8 mouse cellular contexts compared by ENCODE assay signal in the genomic region with DNA sequence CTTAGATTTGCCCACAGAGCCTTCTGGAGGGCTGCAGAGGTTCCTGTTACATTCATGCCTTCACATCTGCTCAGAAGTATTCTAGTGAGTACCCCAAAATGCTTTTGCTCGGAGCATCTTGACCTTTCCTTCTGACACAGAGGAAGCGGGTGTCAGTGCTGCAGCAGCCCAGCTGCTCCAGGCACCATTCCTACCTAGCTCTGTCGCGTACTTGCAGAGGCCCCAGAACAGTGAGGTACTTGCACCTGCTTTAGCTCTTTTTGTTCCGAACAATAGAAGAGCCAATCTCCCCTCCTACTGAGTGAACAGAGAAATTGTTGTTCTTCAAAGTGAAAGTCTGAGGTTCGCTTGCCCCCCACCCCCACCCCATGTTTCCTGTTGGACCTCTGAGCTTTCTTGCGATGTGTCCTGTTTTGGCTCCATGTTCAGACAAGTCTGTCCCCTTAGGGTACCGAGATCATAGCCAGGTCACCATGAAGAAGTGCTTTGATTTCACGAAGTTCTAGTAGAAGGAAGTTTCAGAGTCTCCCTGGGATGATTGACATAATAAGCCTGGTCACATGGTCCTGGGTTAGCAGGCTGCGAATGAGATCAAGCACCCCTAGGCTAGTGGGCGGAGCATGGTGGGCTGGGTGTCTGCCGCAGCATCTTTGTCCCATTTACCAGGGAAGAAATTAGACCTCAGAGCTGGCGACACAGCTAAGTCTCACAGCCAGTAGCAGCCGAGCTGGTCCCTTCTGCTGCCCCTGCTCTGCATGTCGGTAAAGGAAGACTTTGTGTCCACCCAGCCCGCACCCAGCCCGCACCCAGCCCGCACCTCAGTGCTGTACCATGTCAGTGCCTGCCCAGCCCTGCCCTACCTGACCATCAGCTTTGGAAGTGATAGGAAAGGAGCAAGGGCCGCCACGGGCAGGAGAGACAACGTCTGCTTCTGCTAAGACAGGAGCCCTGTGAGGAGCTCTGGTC.
DNase-seq lines count a peak whose midpoint lies in the region; ATAC-seq and TF ChIP-seq lines count a peak whose summit lies in the region.

No protein-coding gene starts in this region.

- WGBS in forebrain, postnatal 0 days, result 36% methylated on average over 21 of the region's 21 CpGs

- no peak overlapping the region for H3K27ac ChIP-seq in ES-E14 (ENCODE audit: insufficient read depth, low read depth, low read length, poor library complexity, severe bottlenecking)
- no peak overlapping the region for H3K27ac ChIP-seq in forebrain, postnatal 0 days (ENCODE audit: low read depth, low read length)
- no peak overlapping the region for H3K27ac ChIP-seq in layer of hippocampus, adult 2 months

- no peak for TF ChIP-seq CTCF in forebrain, postnatal 0 days (IDR thresholded peaks at IDR 0.05; ENCODE audit: low read depth)
- no peak for TF ChIP-seq CTCF in layer of hippocampus, adult 2 months (conservative IDR thresholded peaks at IDR 0.05)

- H3K36me3 ChIP-seq in ES-E14 (ENCODE audit: control insufficient read depth, insufficient read depth, low read length, poor library complexity, severe bottlenecking), result no peaks in the 10 kb centered on the region
- H3K36me3 ChIP-seq in forebrain, postnatal 0 days (ENCODE audit: insufficient read depth), result no peaks in the 10 kb centered on the region

- no peak overlapping the region for H3K9ac ChIP-seq in ES-E14 (ENCODE audit: insufficient read depth, low read depth, low read length, poor library complexity, severe bottlenecking)
- H3K9ac ChIP-seq in forebrain, postnatal 0 days, result no peak overlapping the region

- peaks cover 2 to 5% of the 10 kb centered on the region in 2 experiments; a peak in 1 of 4 replicates for H3K4me1 ChIP-seq in ES-E14 (ENCODE audit: control insufficient read depth in 2 of 2, insufficient read depth in 2 of 2, low read length in 2 of 2, poor library complexity in 1 of 2)
- no peaks in the 10 kb centered on the region for H3K4me1 ChIP-seq in forebrain, postnatal 0 days (ENCODE audit: insufficient read depth)

- peak; percentile 58 to 61 for DNase-seq in B cell, adult 2 months
- peak; percentile 24 for DNase-seq in ES-E14 (ENCODE audit: low read depth, low spot score)
- peak; percentile 14 for DNase-seq in forebrain, postnatal 0 days
- DNase-seq in induced T-regulatory cell, adult 2 months (ENCODE audit: low read depth), result peak; percentile 73
- peak; percentile 61 to 64 for DNase-seq in spleen, postnatal 36 days (ENCODE audit: low spot score in 2 of 2)
- no peak for DNase-seq in layer of hippocampus, adult 2 months (ENCODE audit: low spot score in 2 of 2)
- DNase-seq in cerebellum, adult 8-10 months, result no peak

- H3K9me3 ChIP-seq in ES-E14 (ENCODE audit: control insufficient read depth, insufficient read depth, low read depth, low read length), result no peaks in the 10 kb centered on the region
- no peaks in the 10 kb centered on the region for H3K9me3 ChIP-seq in forebrain, postnatal 0 days (ENCODE audit: low read length)

- ATAC-seq in forebrain, postnatal 0 days, result peak; percentile 71
- ATAC-seq in megakaryocyte, adult 5-6 weeks (ENCODE audit: poor library complexity, severe bottlenecking), result peak; percentile 71

- H3K27me3 ChIP-seq in forebrain, postnatal 0 days (ENCODE audit: insufficient read depth, low read length), result no peaks in the 10 kb centered on the region

- H3K4me3 ChIP-seq in ES-E14 (ENCODE audit: insufficient read depth in 1 of 2, low read depth in 1 of 2, low read length in 2 of 2, poor library complexity in 1 of 2, severe bottlenecking in 1 of 2), result peak overlapping the region in 1 of 2 experiments; percentile 35; a peak in 2 of 4 replicates
- H3K4me3 ChIP-seq in forebrain, postnatal 0 days (ENCODE audit: low read depth, low read length), result no peak overlapping the region
- H3K4me3 ChIP-seq in layer of hippocampus, adult 2 months, result no peak overlapping the region

- peak overlapping the region; percentile 27; the same call in 1 of the 2 replicates for H3K4me2 ChIP-seq in forebrain, postnatal 0 days (ENCODE audit: low read depth)

- in situ Hi-C loops in ES-E14 (cut with MboI; ENCODE audit: low sequenced_read_pairs in 2 of 2, unreplicated experiment in 2 of 2), result no loop called here

TF ChIP-seq in ES-E14, 5 proteins besides CTCF, POLR2A, EP300 and RAD21:
- TF ChIP-seq MAFK (IDR thresholded peaks at IDR 0.05; ENCODE audit: insufficient read depth, low read depth, low read length) (no peak), CHD2 (IDR thresholded peaks at IDR 0.05; ENCODE audit: low read depth, low read length) (no peak), ZNF384 (IDR thresholded peaks at IDR 0.05; ENCODE audit: low read depth, low read length) (no peak), HCFC1 (IDR thresholded peaks at IDR 0.05; ENCODE audit: borderline replicate concordance, insufficient read depth, low read length) (no peak), ZC3H11A (IDR thresholded peaks at IDR 0.05; ENCODE audit: borderline replicate concordance, low read depth, low read length) (no peak)

Comparison
In these comparisons a context has a peak if more than half of its experiments do, and no peak if none do; other contexts are left out.
1. DNase-seq: peak in B cell, adult 2 months (2 of 2), ES-E14 (single experiment), forebrain, postnatal 0 days (single experiment), induced T-regulatory cell, adult 2 months (single experiment) and spleen, postnatal 36 days (2 of 2); none in layer of hippocampus, adult 2 months (0 of 2) and cerebellum, adult 8-10 months (single experiment).